Mouse (Mus musculus) layer of hippocampus, adult 11-12 months (tissue): ENCODE results near the gene Rfc2.

Source experiments
- DNase-seq: peaks from one replicate; pipeline ENCODE4 v3.0.0; 2022; ENCODE audit warnings: low spot score

The Rfc2 gene

GRCm38 (mm10) chr5:134609916-134610643, 28.9 kb downstream of the Rfc2 start:
- no peak for DNase-seq

- no peak for DNase-seq
Observed at GRCm38 (mm10) chr5:134611810-134612521, 30.8 kb downstream of the Rfc2 start.

GRCm38 (mm10) chr5:134613727-134614126, 32.6 kb downstream of the Rfc2 start:
- no peak for DNase-seq

GRCm38 (mm10) chr5:134614296-134614695, 33.1 kb downstream of the Rfc2 start:
- no peak for DNase-seq

GRCm38 (mm10) chr5:134614802-134615201, 33.6 kb downstream of the Rfc2 start, which contains the start of gene Lat2:
Gene Lat2, minus strand, starts transcription at chr5:134615025.
- no peak for DNase-seq

- DNase-seq = no peak
Observed at GRCm38 (mm10) chr5:134615380-134615779, 34.2 kb downstream of the Rfc2 start.

GRCm38 (mm10) chr5:134615780-134616179, 34.6 kb downstream of the Rfc2 start:
- no peak for DNase-seq

GRCm38 (mm10) chr5:134617071-134617470, 35.9 kb downstream of the Rfc2 start:
- DNase-seq = peak; percentile 80

- DNase-seq = no peak
Observed at GRCm38 (mm10) chr5:134620457-134620856, 39.3 kb downstream of the Rfc2 start.

- no peak for DNase-seq
Observed at GRCm38 (mm10) chr5:134621099-134621640, 40.0 kb downstream of the Rfc2 start.

GRCm38 (mm10) chr5:134622069-134622468, 40.9 kb downstream of the Rfc2 start:
- DNase-seq = peak; percentile 82

GRCm38 (mm10) chr5:134629508-134629907, 48.3 kb downstream of the Rfc2 start:
- no peak for DNase-seq

GRCm38 (mm10) chr5:134630835-134631234, 49.7 kb downstream of the Rfc2 start:
- DNase-seq = no peak

- no peak for DNase-seq
Observed at GRCm38 (mm10) chr5:134632841-134633240, 51.7 kb downstream of the Rfc2 start.

GRCm38 (mm10) chr5:134637820-134638367, 56.7 kb downstream of the Rfc2 start:
- no peak for DNase-seq

GRCm38 (mm10) chr5:134638461-134639268, 57.5 kb downstream of the Rfc2 start:
- DNase-seq = no peak

GRCm38 (mm10) chr5:134639269-134639682, 58.1 kb downstream of the Rfc2 start, which contains the start of gene Eif4h:
Gene Eif4h, minus strand, starts transcription at chr5:134639490.
- peak; percentile 97 for DNase-seq

GRCm38 (mm10) chr5:134640371-134640770, 59.2 kb downstream of the Rfc2 start:
- no peak for DNase-seq

GRCm38 (mm10) chr5:134644121-134644520, 63.0 kb downstream of the Rfc2 start:
- no peak for DNase-seq

- no peak for DNase-seq
Observed at GRCm38 (mm10) chr5:134644643-134645118, 63.5 kb downstream of the Rfc2 start.

GRCm38 (mm10) chr5:134646461-134646860, 65.3 kb downstream of the Rfc2 start:
- DNase-seq = no peak

- DNase-seq = no peak
Observed at GRCm38 (mm10) chr5:134647394-134647793, 66.2 kb downstream of the Rfc2 start.
